Mouse (Mus musculus): ENCODE results near the gene Lrrc15. TPM values are rescaled to one million over a fixed set of nuclear protein-coding genes. Genes with fewer than 3 reads are reported as not detected.

Lrrc15 gene
- polyA plus RNA-seq, 1 experiment from 2014 or later = 1.1 TPM

DNA sequence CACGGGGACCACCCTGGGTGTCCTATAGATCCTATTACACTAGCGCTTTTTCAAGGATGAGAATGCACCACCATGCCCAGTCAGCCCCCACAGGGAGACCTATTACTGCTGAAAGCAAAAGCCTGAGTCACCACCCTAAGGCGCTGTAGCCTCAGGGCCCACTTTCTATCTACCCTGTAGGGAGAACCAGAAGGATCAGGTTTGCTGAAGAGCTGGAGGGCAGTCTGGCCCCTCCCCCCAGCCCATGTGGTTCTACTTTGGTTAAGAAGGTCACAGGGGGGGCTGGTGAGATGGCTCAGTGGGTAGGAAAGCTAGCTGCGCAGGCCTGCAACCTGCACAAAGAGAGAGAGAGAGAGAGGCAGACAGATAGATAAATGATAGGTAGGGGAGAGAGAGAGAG lies 2.6 kb upstream of the Lrrc15 start:
- no peak overlapping the region for H3K27ac ChIP-seq (ENCODE audit: low read depth, low read length)
- no peaks in the 10 kb centered on the region for H3K36me3 ChIP-seq (ENCODE audit: control insufficient read depth, insufficient read depth, low read length)
- ATAC-seq (ENCODE audit: low FRiP score, low TSS enrichment) = no peak
- no peaks in the 10 kb centered on the region for H3K9me3 ChIP-seq (ENCODE audit: control insufficient read depth, low read length)
- H3K4me3 ChIP-seq (ENCODE audit: low read length) = no peak overlapping the region
- no peak overlapping the region for H3K4me2 ChIP-seq (replicated peaks; ENCODE audit: low read depth, low read length)
- H3K9ac ChIP-seq (ENCODE audit: low read depth, low read length) = no peak overlapping the region
- peaks cover 15% of the 10 kb centered on the region; the same call in 1 of the 2 replicates for H3K27me3 ChIP-seq (ENCODE audit: control insufficient read depth, insufficient read depth, low read length)
- peaks cover 24% of the 10 kb centered on the region for H3K4me1 ChIP-seq (ENCODE audit: control insufficient read depth, insufficient read depth, low read length)
- 64% methylated on average over 4 of the region's 4 CpGs for WGBS

DNA sequence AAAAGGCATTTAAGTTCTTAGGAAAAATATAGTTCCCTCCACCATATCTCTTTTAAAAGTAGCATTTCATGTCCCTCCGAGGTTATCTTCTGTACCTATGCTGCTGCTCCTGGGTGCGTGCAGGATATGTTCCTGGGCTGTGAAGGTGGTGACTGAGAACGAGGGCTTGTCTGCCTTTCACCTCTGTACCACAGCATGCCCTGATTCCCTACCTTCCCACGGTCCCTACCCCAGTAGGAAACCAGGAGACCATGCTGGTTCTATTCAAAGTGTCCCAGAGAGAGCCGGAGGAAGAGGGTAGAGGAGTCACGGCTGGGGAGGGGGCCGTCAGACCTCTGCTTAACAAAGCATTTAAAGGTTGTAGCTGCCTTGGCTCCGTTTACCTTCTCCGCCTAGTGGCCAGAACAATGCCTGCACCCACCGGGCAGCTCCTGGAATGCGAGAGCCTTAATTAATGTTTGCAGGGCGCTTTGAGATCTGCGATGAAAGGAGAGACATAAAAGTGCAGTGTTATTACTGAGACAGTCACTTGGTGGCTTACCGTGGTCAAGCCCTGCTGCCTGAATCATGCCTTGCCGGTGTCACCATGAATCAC lies 784 bp upstream of the Lrrc15 start:
- no peak overlapping the region; the same call in 1 of the 2 replicates for H3K4me3 ChIP-seq (ENCODE audit: low read length)
- under 1% methylated on average over 15 of the region's 15 CpGs for WGBS
- no peak overlapping the region for H3K27ac ChIP-seq (ENCODE audit: low read depth, low read length)
- no peak overlapping the region for H3K9ac ChIP-seq (ENCODE audit: low read depth, low read length)
- no peaks in the 10 kb centered on the region for H3K9me3 ChIP-seq (ENCODE audit: control insufficient read depth, low read length)
- no peaks in the 10 kb centered on the region for H3K36me3 ChIP-seq (ENCODE audit: control insufficient read depth, insufficient read depth, low read length)
- 0 out of 2 replicates have a peak, but pooled peaks have one; percentile 30 for ATAC-seq (ENCODE audit: low FRiP score, low TSS enrichment)
- H3K4me2 ChIP-seq (replicated peaks; ENCODE audit: low read depth, low read length) = peak overlapping the region; percentile 27
- H3K27me3 ChIP-seq (ENCODE audit: control insufficient read depth, insufficient read depth, low read length) = peaks cover 15% of the 10 kb centered on the region; the same call in 1 of the 2 replicates
- peaks cover 22% of the 10 kb centered on the region for H3K4me1 ChIP-seq (ENCODE audit: control insufficient read depth, insufficient read depth, low read length)

DNA sequence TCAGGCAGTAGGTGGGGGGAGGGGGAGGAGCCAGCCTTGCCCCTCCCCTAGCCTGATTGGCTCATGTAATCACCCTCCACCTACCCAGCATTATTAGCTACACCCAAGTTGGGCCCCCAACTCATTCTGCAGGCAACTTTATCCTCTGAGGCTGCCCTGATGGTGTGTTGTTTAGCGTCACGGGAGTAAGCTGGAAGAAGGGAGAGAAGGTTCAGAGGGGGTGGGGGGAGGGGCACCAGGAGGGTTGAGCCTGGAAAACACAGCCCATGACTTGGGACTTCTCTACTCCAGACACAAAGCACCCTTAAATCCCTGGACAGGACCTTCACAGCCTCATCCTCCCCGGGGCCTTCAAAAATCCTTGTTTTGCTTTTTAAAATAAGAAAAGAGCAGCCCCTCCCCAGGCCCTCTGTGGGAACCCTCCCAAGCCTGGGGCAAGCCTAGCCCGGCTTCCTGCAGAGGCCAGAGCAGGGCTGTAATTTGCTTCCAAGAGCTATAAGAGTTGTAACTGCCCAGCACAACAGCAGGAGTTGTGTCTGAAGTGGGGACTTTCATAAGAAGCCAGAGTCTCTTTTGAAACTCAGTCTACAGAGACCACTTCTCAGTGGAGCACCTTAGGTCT lies 2.3 kb downstream of the Lrrc15 start:
- Histone ChIP-seq H3K4me2 (replicated peaks; ENCODE audit: low read depth, low read length) (no peak overlapping the region), H3K4me3 (ENCODE audit: low read length) (no peak overlapping the region), H3K36me3 (ENCODE audit: control insufficient read depth, insufficient read depth, low read length) (no peaks in the 10 kb centered on the region), H3K4me1 (ENCODE audit: control insufficient read depth, insufficient read depth, low read length) (peaks cover 22% of the 10 kb centered on the region), H3K9ac (ENCODE audit: low read depth, low read length) (no peak overlapping the region), H3K27ac (ENCODE audit: low read depth, low read length) (no peak overlapping the region), H3K27me3 (ENCODE audit: control insufficient read depth, insufficient read depth, low read length) (peaks cover 15% of the 10 kb centered on the region; the same call in 1 of the 2 replicates), H3K9me3 (ENCODE audit: control insufficient read depth, low read length) (no peaks in the 10 kb centered on the region)
- ATAC-seq (ENCODE audit: low FRiP score, low TSS enrichment) = no peak
- WGBS = 3% methylated on average over 4 of the region's 4 CpGs

DNA sequence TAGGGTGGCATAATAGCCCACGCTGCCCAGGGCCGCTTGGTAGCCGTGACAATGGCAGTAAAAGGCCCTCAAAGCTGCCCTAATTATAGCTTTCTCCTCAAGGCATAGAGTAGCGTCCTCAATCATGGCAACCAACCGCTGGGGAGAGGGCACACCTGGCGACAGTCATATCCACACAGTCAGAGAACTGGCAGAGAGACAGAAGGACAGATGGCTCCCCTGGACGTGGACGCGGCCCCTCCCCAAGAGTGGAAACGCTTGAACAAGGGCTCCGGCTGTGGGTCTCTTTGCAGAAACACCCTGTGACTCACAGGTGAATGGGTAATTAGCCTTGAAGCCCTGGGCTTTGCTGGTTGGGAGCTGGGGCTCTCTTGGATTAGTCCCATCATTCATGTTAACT lies 4.7 kb downstream of the Lrrc15 start:
- peaks cover 10% of the 10 kb centered on the region; the same call in 1 of the 2 replicates for H3K27me3 ChIP-seq (ENCODE audit: control insufficient read depth, insufficient read depth, low read length)
- H3K9me3 ChIP-seq (ENCODE audit: control insufficient read depth, low read length) = no peaks in the 10 kb centered on the region
- no peaks in the 10 kb centered on the region for H3K36me3 ChIP-seq (ENCODE audit: control insufficient read depth, insufficient read depth, low read length)
- no peak overlapping the region for H3K9ac ChIP-seq (ENCODE audit: low read depth, low read length)
- peaks cover 16% of the 10 kb centered on the region; the same call in 1 of the 2 replicates for H3K4me1 ChIP-seq (ENCODE audit: control insufficient read depth, insufficient read depth, low read length)
- 63% methylated on average over 11 of the region's 11 CpGs for WGBS
- H3K27ac ChIP-seq (ENCODE audit: low read depth, low read length) = no peak overlapping the region
- ATAC-seq (ENCODE audit: low FRiP score, low TSS enrichment) = no peak
- H3K4me2 ChIP-seq (replicated peaks; ENCODE audit: low read depth, low read length) = no peak overlapping the region
- H3K4me3 ChIP-seq (ENCODE audit: low read length) = no peak overlapping the region

DNA sequence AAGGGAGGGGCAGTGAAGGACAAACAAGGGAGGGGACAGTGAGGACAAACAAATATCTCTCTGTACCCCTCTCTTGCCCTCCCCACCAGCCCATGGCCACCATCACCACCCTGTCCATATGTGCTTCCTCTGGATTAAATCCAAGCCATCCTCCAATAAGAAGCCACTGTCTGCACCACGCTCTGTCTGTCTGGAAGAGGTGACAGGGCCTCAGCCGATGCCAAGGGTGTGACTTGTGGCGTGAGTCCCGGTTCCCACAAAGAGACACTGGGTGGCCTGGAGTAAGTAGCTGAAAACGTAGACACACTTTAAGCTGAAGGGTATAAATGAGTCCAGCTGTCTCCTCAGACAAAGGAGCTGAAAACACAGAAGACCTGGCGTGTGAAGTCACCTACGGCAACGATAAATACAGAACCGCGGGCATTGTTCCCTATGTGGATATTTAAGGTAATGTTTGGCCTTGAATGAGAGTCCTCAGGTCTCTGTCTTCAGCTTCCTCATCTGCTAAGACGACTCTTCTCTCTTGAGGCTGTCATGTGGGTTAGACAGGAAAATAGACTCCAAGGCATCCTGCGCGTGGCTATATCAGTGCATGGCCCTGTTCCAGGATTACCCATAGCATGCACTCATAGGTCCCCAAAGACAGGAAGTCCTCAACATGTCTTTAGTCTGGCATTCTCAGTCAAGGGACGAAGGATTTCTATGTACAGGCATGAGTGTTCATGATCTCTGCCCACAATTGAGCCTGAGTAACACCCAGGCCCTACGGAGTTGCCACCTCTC lies 7.3 kb downstream of the Lrrc15 start:
- Histone ChIP-seq H3K9ac (ENCODE audit: low read depth, low read length) (no peak overlapping the region), H3K4me2 (replicated peaks; ENCODE audit: low read depth, low read length) (no peak overlapping the region), H3K4me3 (ENCODE audit: low read length) (no peak overlapping the region), H3K4me1 (ENCODE audit: control insufficient read depth, insufficient read depth, low read length) (peaks cover 5% of the 10 kb centered on the region; the same call in 1 of the 2 replicates), H3K9me3 (ENCODE audit: control insufficient read depth, low read length) (no peaks in the 10 kb centered on the region), H3K36me3 (ENCODE audit: control insufficient read depth, insufficient read depth, low read length) (no peaks in the 10 kb centered on the region), H3K27me3 (ENCODE audit: control insufficient read depth, insufficient read depth, low read length) (no peaks in the 10 kb centered on the region), H3K27ac (ENCODE audit: low read depth, low read length) (no peak overlapping the region)
- no peak for ATAC-seq (ENCODE audit: low FRiP score, low TSS enrichment)
- 79% methylated on average over 15 of the region's 15 CpGs for WGBS

DNA sequence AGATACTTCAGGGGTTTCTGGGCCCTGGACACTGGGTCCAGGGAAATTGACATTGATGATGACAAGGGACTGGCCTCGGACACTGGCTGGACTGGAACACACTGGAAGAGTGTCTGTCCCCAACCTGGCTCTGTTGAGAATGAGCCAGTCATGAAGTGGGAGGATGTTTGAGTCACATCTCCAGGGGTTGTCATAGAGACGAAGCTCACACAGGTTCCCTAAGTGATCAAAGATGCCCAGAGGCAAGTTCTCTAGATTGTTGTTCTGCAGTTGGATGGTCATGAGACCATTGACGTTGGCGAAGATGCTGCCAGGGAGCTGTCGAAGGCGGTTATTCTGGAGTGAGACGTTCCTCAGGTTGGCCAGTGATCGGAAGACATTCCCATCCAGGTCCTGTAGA lies 10.0 kb downstream of the Lrrc15 start:
- Histone ChIP-seq H3K27ac (ENCODE audit: low read depth, low read length) (no peak overlapping the region), H3K9me3 (ENCODE audit: control insufficient read depth, low read length) (no peaks in the 10 kb centered on the region), H3K4me3 (ENCODE audit: low read length) (no peak overlapping the region), H3K27me3 (ENCODE audit: control insufficient read depth, insufficient read depth, low read length) (no peaks in the 10 kb centered on the region), H3K4me2 (replicated peaks; ENCODE audit: low read depth, low read length) (no peak overlapping the region), H3K9ac (ENCODE audit: low read depth, low read length) (no peak overlapping the region), H3K36me3 (ENCODE audit: control insufficient read depth, insufficient read depth, low read length) (no peaks in the 10 kb centered on the region), H3K4me1 (ENCODE audit: control insufficient read depth, insufficient read depth, low read length) (no peaks in the 10 kb centered on the region)
- ATAC-seq (ENCODE audit: low FRiP score, low TSS enrichment) = no peak
- WGBS = 91% methylated on average over 8 of the region's 8 CpGs

DNA sequence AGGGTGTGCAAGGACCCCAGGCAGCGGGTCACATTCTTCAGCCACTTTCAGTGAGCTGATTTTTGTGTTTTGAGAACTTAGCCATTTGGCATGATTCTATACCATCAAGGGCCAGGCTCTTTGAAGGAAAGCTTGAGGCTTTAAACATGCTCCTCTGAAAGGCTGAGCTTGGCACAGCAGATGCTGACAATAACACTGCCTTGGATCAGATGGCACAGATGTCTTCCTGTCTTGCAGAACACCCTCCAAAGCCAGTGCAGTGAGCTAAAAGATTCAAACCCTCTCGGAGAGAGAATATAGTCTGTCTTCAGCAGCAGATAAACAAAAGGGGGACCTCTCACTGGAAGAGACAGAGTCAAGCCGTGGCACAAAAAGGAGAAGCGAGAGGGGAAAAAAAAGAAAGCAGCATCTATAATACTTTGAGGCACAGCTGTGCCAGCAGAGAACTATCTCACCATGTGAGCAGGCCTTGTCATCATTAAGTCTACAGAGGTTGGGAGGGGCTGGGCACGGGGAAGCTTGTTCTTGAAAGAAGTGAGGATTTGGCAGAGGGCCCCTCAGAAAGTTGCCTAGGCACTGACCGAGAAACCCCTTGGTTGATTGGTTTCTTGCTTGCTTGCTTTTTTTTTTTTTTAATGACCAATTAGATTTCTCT lies 11.0 kb downstream of the Lrrc15 start:
- WGBS = 70% methylated on average over 6 of the region's 6 CpGs
- no peak overlapping the region for H3K9ac ChIP-seq (ENCODE audit: low read depth, low read length)
- H3K4me2 ChIP-seq (replicated peaks; ENCODE audit: low read depth, low read length) = no peak overlapping the region
- no peaks in the 10 kb centered on the region for H3K36me3 ChIP-seq (ENCODE audit: control insufficient read depth, insufficient read depth, low read length)
- ATAC-seq (ENCODE audit: low FRiP score, low TSS enrichment) = no peak
- H3K4me3 ChIP-seq (ENCODE audit: low read length) = no peak overlapping the region
- no peak overlapping the region for H3K27ac ChIP-seq (ENCODE audit: low read depth, low read length)
- H3K4me1 ChIP-seq (ENCODE audit: control insufficient read depth, insufficient read depth, low read length) = no peaks in the 10 kb centered on the region
- no peaks in the 10 kb centered on the region for H3K9me3 ChIP-seq (ENCODE audit: control insufficient read depth, low read length)
- no peaks in the 10 kb centered on the region for H3K27me3 ChIP-seq (ENCODE audit: control insufficient read depth, insufficient read depth, low read length)

DNA sequence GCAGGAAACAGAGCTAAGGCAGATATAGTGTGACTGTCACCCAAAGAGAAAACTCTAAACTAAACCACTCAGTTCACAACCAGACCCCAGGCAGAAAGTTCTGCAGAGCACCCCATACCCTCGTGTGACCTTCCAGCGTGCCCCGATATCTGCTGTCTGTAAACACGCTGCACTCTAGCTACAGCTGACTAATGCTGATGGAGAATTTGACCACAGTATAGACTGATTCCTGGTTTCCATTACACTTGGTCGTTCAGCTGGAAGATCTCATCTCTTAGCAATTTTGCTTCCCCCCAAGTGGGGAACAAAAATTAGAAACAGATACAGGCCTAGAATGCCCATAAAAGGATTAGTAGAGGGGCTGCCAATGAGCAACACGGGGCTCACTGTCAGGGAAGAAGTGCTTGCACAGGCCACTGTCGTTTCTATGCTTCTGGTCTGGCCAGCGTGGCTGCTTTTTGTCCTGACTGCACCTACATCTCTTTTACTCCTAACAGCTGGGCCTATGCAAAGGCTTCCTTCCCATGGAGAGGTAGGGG lies 11.8 kb downstream of the Lrrc15 start:
- Histone ChIP-seq H3K27ac (ENCODE audit: low read depth, low read length) (no peak overlapping the region), H3K4me2 (replicated peaks; ENCODE audit: low read depth, low read length) (no peak overlapping the region), H3K9me3 (ENCODE audit: control insufficient read depth, low read length) (no peaks in the 10 kb centered on the region), H3K9ac (ENCODE audit: low read depth, low read length) (no peak overlapping the region), H3K36me3 (ENCODE audit: control insufficient read depth, insufficient read depth, low read length) (no peaks in the 10 kb centered on the region), H3K4me3 (ENCODE audit: low read length) (no peak overlapping the region), H3K4me1 (ENCODE audit: control insufficient read depth, insufficient read depth, low read length) (no peaks in the 10 kb centered on the region), H3K27me3 (ENCODE audit: control insufficient read depth, insufficient read depth, low read length) (no peaks in the 10 kb centered on the region)
- 67% methylated on average over 8 of the region's 8 CpGs for WGBS
- ATAC-seq (ENCODE audit: low FRiP score, low TSS enrichment) = no peak

Measured in kidney, embryonic 14.5 days (tissue).